Mouse (Mus musculus) E14TG2a.4 (cell line): ENCODE data around the gene Ttc19.

Experiments
- CTCF ChIP-seq: conservative IDR thresholded peaks from 2 replicates; pipeline ENCODE4 v1.5.1; 2014; ENCODE audit warnings: low read length
- NANOG ChIP-seq: IDR thresholded peaks from 2 replicates; pipeline ENCODE4 v1.6.1; 2014; ENCODE audit warnings: borderline replicate concordance, low read length, mixed read lengths
- POU5F1 ChIP-seq: IDR thresholded peaks from 2 replicates; pipeline ENCODE4 v1.6.1; 2014; ENCODE audit warnings: low read length, borderline replicate concordance

- TF ChIP-seq CTCF (no peak), NANOG (no peak), POU5F1 (no peak)
Observed at GRCm38 (mm10) chr11:62294121-62294520, 12.8 kb downstream of the Ttc19 start.
